Mouse (Mus musculus): ENCODE data around the gene Klhl25. TPM values are rescaled to one million over a fixed set of nuclear protein-coding genes. Genes with fewer than 3 reads are reported as not detected.
"Not testable (repeated sequence)": the region's sequence is repeated elsewhere in the genome, so short reads cannot be mapped to it uniquely, and the experiment has no call there.

Klhl25 gene
- polyA plus RNA-seq, 1 experiment from 2014 or later: 22.5 TPM

GRCm38 (mm10) chr7:75913952-75914351, 65.8 kb downstream of the Klhl25 start:
- DNase-seq (ENCODE audit: low spot score) (peak; percentile 94), ATAC-seq (replicated peaks; ENCODE audit: low FRiP score) (peak; percentile 87)
- no peak overlapping the region for H3K27ac ChIP-seq (ENCODE audit: low read depth, low read length)
- H3K27me3 ChIP-seq (ENCODE audit: control insufficient read depth, insufficient read depth, low read length): no peaks in the 10 kb centered on the region
- no peak overlapping the region for H3K9ac ChIP-seq (ENCODE audit: low read length)
- no peaks in the 10 kb centered on the region for H3K9me3 ChIP-seq (ENCODE audit: control insufficient read depth, low read length)
- peaks cover 2% of the 10 kb centered on the region; the same call in 1 of the 2 replicates for H3K4me1 ChIP-seq (replicated peaks; ENCODE audit: control insufficient read depth, insufficient read depth, low read length)
- H3K4me3 ChIP-seq (ENCODE audit: low read depth, low read length): no peak overlapping the region
- no peaks in the 10 kb centered on the region for H3K36me3 ChIP-seq (ENCODE audit: control insufficient read depth, insufficient read depth, low read length)
- H3K4me2 ChIP-seq (ENCODE audit: low read depth, low read length, severe bottlenecking): no peak overlapping the region
- WGBS: 4% methylated on average over 7 of the region's 7 CpGs

- not testable (repeated sequence) for ATAC-seq (replicated peaks; ENCODE audit: low FRiP score); DNase-seq (ENCODE audit: low spot score); H3K36me3 ChIP-seq (ENCODE audit: control insufficient read depth, insufficient read depth, low read length); H3K4me3 ChIP-seq (ENCODE audit: low read depth, low read length); H3K4me2 ChIP-seq (ENCODE audit: low read depth, low read length, severe bottlenecking); H3K9ac ChIP-seq (ENCODE audit: low read length); H3K4me1 ChIP-seq (replicated peaks; ENCODE audit: control insufficient read depth, insufficient read depth, low read length); H3K9me3 ChIP-seq (ENCODE audit: control insufficient read depth, low read length); H3K27ac ChIP-seq (ENCODE audit: low read depth, low read length); H3K27me3 ChIP-seq (ENCODE audit: control insufficient read depth, insufficient read depth, low read length)
- 90% methylated on average over 3 of the region's 3 CpGs for WGBS
Observed at GRCm38 (mm10) chr7:75915550-75915949, 67.4 kb downstream of the Klhl25 start.

- ATAC-seq (replicated peaks; ENCODE audit: low FRiP score) (no peak), DNase-seq (ENCODE audit: low spot score) (no peak)
- no peak overlapping the region for H3K4me3 ChIP-seq (ENCODE audit: low read depth, low read length)
- H3K9me3 ChIP-seq (ENCODE audit: control insufficient read depth, low read length): no peaks in the 10 kb centered on the region; the same call in 1 of the 2 replicates
- no peak overlapping the region for H3K9ac ChIP-seq (ENCODE audit: low read length)
- H3K27ac ChIP-seq (ENCODE audit: low read depth, low read length): no peak overlapping the region
- no peaks in the 10 kb centered on the region for H3K27me3 ChIP-seq (ENCODE audit: control insufficient read depth, insufficient read depth, low read length)
- H3K4me1 ChIP-seq (replicated peaks; ENCODE audit: control insufficient read depth, insufficient read depth, low read length): no peaks in the 10 kb centered on the region
- no peak overlapping the region for H3K4me2 ChIP-seq (ENCODE audit: low read depth, low read length, severe bottlenecking)
- no peaks in the 10 kb centered on the region for H3K36me3 ChIP-seq (ENCODE audit: control insufficient read depth, insufficient read depth, low read length)
- WGBS: 93% methylated on average over 4 of the region's 4 CpGs
Observed at GRCm38 (mm10) chr7:75917662-75918061, 69.6 kb downstream of the Klhl25 start.

GRCm38 (mm10) chr7:75919745-75920144, 71.6 kb downstream of the Klhl25 start:
- 75% methylated on average over 3 of the region's 3 CpGs for WGBS
- H3K4me2 ChIP-seq (ENCODE audit: low read depth, low read length, severe bottlenecking); H3K27me3 ChIP-seq (ENCODE audit: control insufficient read depth, insufficient read depth, low read length); H3K4me1 ChIP-seq (replicated peaks; ENCODE audit: control insufficient read depth, insufficient read depth, low read length); H3K4me3 ChIP-seq (ENCODE audit: low read depth, low read length); DNase-seq (ENCODE audit: low spot score); H3K9ac ChIP-seq (ENCODE audit: low read length); H3K36me3 ChIP-seq (ENCODE audit: control insufficient read depth, insufficient read depth, low read length); ATAC-seq (replicated peaks; ENCODE audit: low FRiP score); H3K27ac ChIP-seq (ENCODE audit: low read depth, low read length); H3K9me3 ChIP-seq (ENCODE audit: control insufficient read depth, low read length): not testable (repeated sequence)
